Mouse (Mus musculus) small intestine, adult 2 months (tissue): ENCODE data around the gene Wbp1. TPM values are rescaled to one million over a fixed set of nuclear protein-coding genes. Genes with fewer than 3 reads are reported as not detected.
A peak's percentile ranks its signal among the peaks of the same experiment; 100 is the strongest.

Experiments used
- H3K27ac ChIP-seq: fragments of 200-500 bp; 2 replicates; pipeline ENCODE4 v1.5.1; 2012; ENCODE audit warnings: low read depth, low read length, control low read depth, inconsistent platforms; ENCODE audit not compliant: insufficient read depth
- H3K27me3 ChIP-seq: fragments of 200-500 bp; 2 replicates; pipeline ENCODE4 v1.6.1; 2012; ENCODE audit warnings: mild to moderate bottlenecking, moderate library complexity, low read length, inconsistent platforms; ENCODE audit not compliant: control insufficient read depth, insufficient read depth
- H3K36me3 ChIP-seq: fragments of 200-500 bp; 2 replicates; pipeline ENCODE4 v1.6.1; 2012; ENCODE audit warnings: mild to moderate bottlenecking, low read length, control low read depth, inconsistent platforms; ENCODE audit not compliant: control insufficient read depth, insufficient read depth
- H3K4me1 ChIP-seq: fragments of 200-500 bp; 2 replicates; pipeline ENCODE4 v1.6.1; 2012; ENCODE audit warnings: low read length, inconsistent platforms, mixed read lengths; ENCODE audit not compliant: control insufficient read depth, insufficient read depth, insufficient read length
- H3K4me3 ChIP-seq: fragments of 200-500 bp; 2 replicates; pipeline ENCODE4 v1.5.1; 2012; ENCODE audit warnings: low read depth, mild to moderate bottlenecking, control low read depth, inconsistent platforms, low read length, moderate library complexity
- CTCF ChIP-seq: fragments of 200-500 bp; IDR thresholded peaks from 2 replicates; pipeline ENCODE4 v1.5.1; 2012; ENCODE audit warnings: low read depth, mild to moderate bottlenecking, control low read depth, inconsistent platforms, low read length, moderate library complexity, mixed read lengths; ENCODE audit not compliant: insufficient replicate concordance, insufficient read length; ENCODE audit errors: extremely low read depth
- POLR2A ChIP-seq: fragments of 200-500 bp; IDR thresholded peaks from 2 replicates; pipeline ENCODE4 v1.6.1; 2012; ENCODE audit warnings: low read depth, mild to moderate bottlenecking, control low read depth, inconsistent platforms, low read length, moderate library complexity
- WGBS: fragments of 180-500 bp; shearing (Covaris S2); methylation state at CpG from one replicate; pipeline ENCODE4 v1.1.7; 2018; 5-methylcytosine and 5-hydroxymethylcytosine counted together
- polyA plus RNA-seq: library from polyadenylated mRNA; depleted of rRNA; stranded (reverse); fragments of >200 nt; gene quantifications from 2 replicates; pipeline ENCODE4 v1.2.3, GENCODE M21; 2012

The Wbp1 gene
- polyA plus RNA-seq, 1 experiment = 183 TPM

DNA sequence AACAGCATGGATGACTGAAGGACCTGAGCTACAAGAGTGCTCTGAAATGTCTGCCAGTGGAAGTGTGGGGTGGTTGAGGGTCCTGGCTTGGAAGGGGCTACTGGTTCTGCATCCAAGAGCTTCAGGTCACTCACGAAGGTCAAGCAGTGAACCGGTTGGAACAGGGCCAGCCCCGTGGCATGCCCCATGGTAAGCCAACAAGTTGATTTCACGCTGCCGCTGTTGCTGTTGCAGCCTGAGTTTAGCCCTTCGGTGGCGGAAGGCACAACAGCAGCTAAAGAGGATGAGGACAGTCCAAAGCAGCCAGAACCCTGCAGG is 1.7 kb downstream of the Wbp1 start:
- Histone ChIP-seq H3K27me3 (no peaks in the 10 kb centered on the region), H3K4me3 (no peak overlapping the region), H3K27ac (no peak overlapping the region), H3K36me3 (peaks cover 6% of the 10 kb centered on the region), H3K4me1 (peaks cover 22% of the 10 kb centered on the region)
- 56% methylated on average over 7 of the region's 7 CpGs for WGBS
- TF ChIP-seq POLR2A (no peak), CTCF (no peak)

DNA sequence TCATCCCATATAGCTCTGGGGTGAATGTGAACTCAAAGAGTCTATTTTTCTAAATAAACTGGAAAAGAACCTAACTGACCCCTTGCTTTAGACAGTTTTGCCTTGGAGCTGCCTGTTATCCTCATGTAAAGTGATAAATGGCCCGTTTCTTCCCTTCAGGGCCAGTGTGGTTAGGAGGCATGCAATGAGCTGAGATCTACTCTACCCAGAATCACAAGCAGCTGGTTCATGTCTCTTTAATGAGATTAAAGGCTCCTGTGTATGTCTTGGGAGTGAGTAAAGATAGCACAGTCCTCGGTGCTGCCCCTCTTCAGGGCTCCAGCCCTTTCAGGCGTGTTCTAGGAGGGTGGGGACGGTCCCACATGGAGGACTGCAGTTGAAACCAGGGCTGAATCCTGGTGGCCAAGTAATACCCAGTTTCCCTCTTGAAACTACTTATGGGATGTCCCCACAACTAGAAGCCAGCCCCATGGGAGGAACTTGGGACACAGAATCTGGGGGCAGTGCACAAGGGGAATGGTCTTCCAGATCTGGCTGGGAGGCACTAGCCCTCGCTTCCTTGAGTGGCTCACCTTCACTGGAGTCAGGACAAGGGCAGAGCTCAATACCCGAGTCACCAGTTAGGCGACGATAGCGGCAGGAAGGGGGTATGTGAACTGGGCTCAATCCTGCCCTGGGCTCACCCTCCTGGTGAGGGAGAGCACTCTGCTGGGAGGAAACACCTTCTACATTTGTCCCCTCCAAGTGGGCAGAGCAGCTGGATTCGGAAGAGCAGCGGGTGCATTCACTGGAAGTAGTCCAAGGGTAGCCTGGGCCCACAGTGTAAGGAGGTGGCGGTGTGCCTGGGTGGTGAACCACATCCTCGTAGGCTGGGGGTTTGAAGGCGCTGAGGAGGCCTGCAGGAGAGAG is 2.3 kb downstream of the Wbp1 start:
- no peak for TF ChIP-seq CTCF
- no peak for TF ChIP-seq POLR2A
- no peaks in the 10 kb centered on the region for H3K27me3 ChIP-seq
- 70% methylated on average over 14 of the region's 14 CpGs for WGBS
- H3K36me3 ChIP-seq = peaks cover 6% of the 10 kb centered on the region
- H3K4me3 ChIP-seq = no peak overlapping the region
- peaks cover 21% of the 10 kb centered on the region for H3K4me1 ChIP-seq
- no peak overlapping the region for H3K27ac ChIP-seq

DNA sequence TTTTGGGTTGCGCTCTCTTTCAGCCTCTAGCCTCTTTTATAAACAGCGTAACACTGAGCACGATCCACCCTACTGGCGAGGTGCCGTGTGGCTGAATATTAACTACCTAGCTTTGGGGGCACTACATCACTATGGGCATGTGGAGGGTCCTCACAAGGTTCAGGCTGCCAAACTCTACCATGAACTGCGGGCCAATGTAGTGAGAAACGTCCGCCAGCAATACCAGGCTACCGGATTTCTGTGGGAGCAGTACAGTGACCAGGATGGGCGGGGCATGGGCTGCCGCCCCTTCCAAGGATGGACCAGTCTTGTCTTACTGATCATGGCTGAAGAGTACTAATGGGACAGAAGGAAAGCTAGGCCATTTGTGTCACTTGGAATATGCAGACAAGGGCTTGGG is 3.0 kb downstream of the Wbp1 start:
- H3K4me3 ChIP-seq = no peak overlapping the region
- peaks cover 21% of the 10 kb centered on the region for H3K4me1 ChIP-seq
- WGBS = 84% methylated on average over 11 of the region's 11 CpGs

DNA sequence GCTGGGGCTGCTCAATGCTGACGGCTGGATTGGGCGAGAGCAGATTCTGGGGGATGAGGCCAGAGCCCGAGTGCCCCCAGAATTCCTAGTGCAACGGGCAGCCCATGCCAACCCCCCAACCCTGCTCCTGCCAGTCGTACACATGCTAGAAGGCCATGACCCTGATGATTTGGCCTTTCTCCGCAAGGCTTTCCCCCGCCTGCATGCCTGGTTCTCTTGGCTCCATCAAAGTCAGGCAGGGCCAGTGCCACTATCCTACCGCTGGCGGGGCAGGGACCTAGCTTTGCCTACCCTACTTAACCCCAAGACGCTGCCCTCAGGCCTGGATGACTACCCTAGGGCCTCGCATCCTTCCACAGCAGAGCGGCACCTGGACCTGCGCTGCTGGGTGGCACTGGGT is 3.7 kb downstream of the Wbp1 start:
- TF ChIP-seq CTCF = no peak
- TF ChIP-seq POLR2A = no peak
- Histone ChIP-seq H3K36me3 (peaks cover 6% of the 10 kb centered on the region), H3K4me1 (peaks cover 21% of the 10 kb centered on the region), H3K27me3 (no peaks in the 10 kb centered on the region), H3K27ac (no peak overlapping the region), H3K4me3 (no peak overlapping the region)
- WGBS = 95% methylated on average over 13 of the region's 13 CpGs

More for the DNA sequence above, 3.0 kb downstream of the Wbp1 start:
- TF ChIP-seq POLR2A (no peak), CTCF (no peak)
- H3K27me3 ChIP-seq = no peaks in the 10 kb centered on the region
- H3K36me3 ChIP-seq = peaks cover 6% of the 10 kb centered on the region
- no peak overlapping the region for H3K27ac ChIP-seq

DNA sequence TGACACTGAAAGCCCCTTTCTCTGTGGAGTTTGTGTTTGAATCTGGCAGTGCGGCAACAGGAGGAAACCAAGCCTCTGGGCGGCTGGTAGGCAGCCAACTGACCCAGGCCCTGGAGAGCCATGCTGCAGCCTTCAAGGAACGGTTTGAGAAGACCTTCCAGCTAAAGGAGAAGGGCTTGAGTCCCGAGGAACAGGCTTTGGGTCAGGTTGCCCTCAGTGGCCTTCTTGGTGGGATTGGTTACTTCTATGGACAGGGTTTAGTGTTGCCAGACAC is 4.3 kb downstream of the Wbp1 start:
- TF ChIP-seq POLR2A (no peak; the same call in 1 of the 2 replicates), CTCF (no peak)
- H3K36me3 ChIP-seq = peaks cover 6% of the 10 kb centered on the region
- 83% methylated on average over 4 of the region's 4 CpGs for WGBS
- H3K4me1 ChIP-seq = peaks cover 18% of the 10 kb centered on the region
- H3K27me3 ChIP-seq = no peaks in the 10 kb centered on the region
- H3K4me3 ChIP-seq = peak overlapping the region; percentile 21; the same call in 1 of the 2 replicates
- H3K27ac ChIP-seq = no peak overlapping the region

DNA sequence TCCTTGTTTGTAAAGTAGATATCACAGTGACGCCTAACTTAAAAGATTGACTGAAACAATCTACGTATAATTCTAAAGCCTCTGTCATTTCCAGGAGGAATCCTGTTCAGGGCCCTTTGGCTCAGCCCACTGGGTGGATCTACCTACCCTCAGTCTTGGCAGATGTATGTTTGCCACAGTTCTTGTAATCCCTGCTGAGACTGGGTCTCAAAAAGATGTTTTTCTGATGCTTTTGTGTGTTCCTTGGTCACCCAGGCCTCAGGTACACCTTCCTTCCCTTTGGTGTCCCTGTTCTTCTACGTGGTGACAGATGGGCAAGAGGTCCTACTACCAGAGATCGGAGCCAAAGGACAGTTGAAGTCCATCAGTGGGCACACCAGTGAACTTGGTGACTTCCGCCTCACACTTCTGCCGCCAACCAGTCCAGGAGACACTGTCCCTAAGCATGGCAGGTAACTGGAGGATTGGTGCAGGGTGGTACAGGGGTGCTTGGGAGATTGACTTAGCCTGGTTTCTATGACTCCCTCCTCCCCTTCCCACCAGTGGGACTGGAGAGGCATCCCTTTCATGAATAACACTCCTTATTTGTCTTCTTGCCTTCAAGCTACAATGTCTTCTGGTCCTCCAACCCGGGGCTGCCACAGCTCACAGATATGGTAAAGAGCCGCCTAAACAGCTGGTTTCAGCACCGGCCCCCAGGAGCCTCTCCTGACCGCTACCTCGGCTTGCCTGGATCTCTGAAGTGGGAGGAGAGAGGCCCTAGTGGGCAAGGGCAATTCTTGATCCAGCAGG is 4.8 kb downstream of the Wbp1 start:
- Histone ChIP-seq H3K4me3 (peak overlapping the region; percentile 75), H3K27me3 (no peaks in the 10 kb centered on the region), H3K4me1 (peaks cover 17% of the 10 kb centered on the region), H3K36me3 (peaks cover 6% of the 10 kb centered on the region), H3K27ac (no peak overlapping the region)
- 62% methylated on average over 11 of the region's 11 CpGs for WGBS
- no peak for TF ChIP-seq CTCF
- no peak for TF ChIP-seq POLR2A

DNA sequence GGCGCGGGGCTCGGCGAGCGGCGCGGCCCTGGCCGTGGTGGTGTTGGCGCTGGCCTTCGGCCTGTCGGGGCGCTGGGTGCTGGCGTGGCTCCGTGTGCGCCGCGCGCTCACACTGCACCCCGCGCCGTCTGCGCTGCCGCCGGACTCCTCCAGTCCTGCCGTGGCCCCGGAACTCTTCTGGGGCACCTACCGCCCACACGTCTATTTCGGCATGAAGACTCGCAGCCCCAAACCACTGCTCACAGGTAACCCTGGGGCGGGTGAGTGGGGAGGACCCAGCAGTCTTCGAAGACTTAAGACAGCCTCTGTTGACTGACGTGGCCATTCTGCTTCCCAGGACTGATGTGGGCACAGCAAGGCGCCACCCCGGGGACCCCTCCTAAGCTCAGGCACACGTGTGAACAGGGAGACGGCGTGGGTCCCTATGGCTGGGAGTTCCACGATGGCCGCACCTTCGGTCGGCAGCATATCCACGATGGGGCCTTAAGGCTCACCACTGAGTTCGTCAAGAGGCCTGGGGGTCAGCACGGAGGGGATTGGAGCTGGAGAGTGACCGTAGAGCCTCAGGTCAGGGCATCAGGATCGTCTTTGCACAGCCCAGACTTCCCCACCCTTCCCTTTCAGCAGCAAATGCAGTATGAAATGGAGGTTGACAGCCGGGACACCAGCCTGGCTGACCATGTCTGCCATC is 5.5 kb downstream of the Wbp1 start:
- Histone ChIP-seq H3K27me3 (no peaks in the 10 kb centered on the region), H3K4me3 (peak overlapping the region; percentile 75), H3K4me1 (peaks cover 17% of the 10 kb centered on the region), H3K36me3 (peaks cover 6% of the 10 kb centered on the region), H3K27ac (peak overlapping the region; percentile 30; the same call in 1 of the 2 replicates)
- WGBS = under 1% methylated on average over 40 of the region's 48 CpGs
- TF ChIP-seq POLR2A (no peak), CTCF (no peak)
